In genomic region chr1:138258758-138259157, GRCm38 (mm10) we compare ENCODE assay signal across 37 mouse cellular contexts. TPM values are rescaled to one million over a fixed set of nuclear protein-coding genes. Genes with fewer than 3 reads are reported as not detected.
A peak's percentile ranks its signal among the peaks of the same experiment; 100 is the strongest.
DNase-seq lines count a peak whose midpoint lies in the region; ATAC-seq and TF ChIP-seq lines count a peak whose summit lies in the region.
"Had no signal": no experiment of that assay in that cellular context is flagged by ENCODE, and none has a peak within 500 bp of the region (broad histone marks: within the 10 kb centered on the region; RNA-seq: fewer than 3 reads in every experiment).

No protein-coding gene starts in this region.

- no peaks in the 10 kb centered on the region for H3K27me3 ChIP-seq in heart, embryonic 12.5 days (replicated peaks)
- no peaks in the 10 kb centered on the region for H3K27me3 ChIP-seq in CH12.LX (replicated peaks)
- no peaks in the 10 kb centered on the region for H3K27me3 ChIP-seq in limb, embryonic 10.5 days (ENCODE audit: low read depth, poor library complexity, severe bottlenecking)
- H3K27me3 ChIP-seq: embryonic facial prominence, embryonic 13.5 days; forebrain, embryonic 13.5 days; heart, embryonic 15.5 days; hindbrain, embryonic 13.5 days had no signal

- ATAC-seq in heart, embryonic 12.5 days (ENCODE audit: insufficient number of reproducible peaks, low FRiP score): no peak
- ATAC-seq: forebrain, embryonic 13.5 days; forebrain, embryonic 16.5 days; hindbrain, embryonic 16.5 days; intestine, postnatal 0 days had no signal

- in situ Hi-C loops in CH12.LX (cut with MboI; ENCODE audit: low pct_ligation_motif_present, low pct_unique_long_range_greater_than_20kb, low sequenced_read_pairs): no loop called here

- dilution Hi-C loops in CH12.LX (cut with MboI; ENCODE audit: extremely low pct_ligation_motif_present, extremely low pct_unique_long_range_greater_than_20kb, low sequenced_read_pairs): no loop called here

- TF ChIP-seq CTCF in CH12.LX (conservative IDR thresholded peaks at IDR 0.05 in 1 of 2, IDR thresholded peaks at IDR 0.05 in 1 of 2; ENCODE audit: low read depth in 2 of 2, low read length in 2 of 2): no peak

- H3K4me3 ChIP-seq in heart, embryonic 12.5 days: no peak overlapping the region
- no peak overlapping the region for H3K4me3 ChIP-seq in CH12.LX (replicated peaks in 1 of 3; ENCODE audit: low read depth in 2 of 3, low read length in 2 of 3, poor library complexity in 1 of 3)
- no peak overlapping the region for H3K4me3 ChIP-seq in limb, embryonic 10.5 days
- H3K4me3 ChIP-seq: embryonic facial prominence, embryonic 10.5 days; embryonic facial prominence, embryonic 13.5 days; forebrain, embryonic 10.5 days; forebrain, embryonic 13.5 days; heart, embryonic 15.5 days; hindbrain, embryonic 10.5 days; hindbrain, embryonic 13.5 days had no signal

- H3K4me2 ChIP-seq in heart, embryonic 12.5 days: no peak overlapping the region
- H3K4me2 ChIP-seq in CH12.LX (ENCODE audit: insufficient read depth, low read depth, poor library complexity, severe bottlenecking): no peak overlapping the region
- H3K4me2 ChIP-seq: embryonic facial prominence, embryonic 13.5 days; forebrain, embryonic 13.5 days; heart, embryonic 11.5 days; heart, embryonic 15.5 days; hindbrain, embryonic 13.5 days had no signal

- H3K9me3 ChIP-seq in heart, embryonic 12.5 days (replicated peaks): no peaks in the 10 kb centered on the region
- H3K9me3 ChIP-seq in CH12.LX (replicated peaks; ENCODE audit: low read length): no peaks in the 10 kb centered on the region
- no peaks in the 10 kb centered on the region for H3K9me3 ChIP-seq in limb, embryonic 10.5 days (replicated peaks)
- H3K9me3 ChIP-seq: embryonic facial prominence, embryonic 10.5 days; embryonic facial prominence, embryonic 13.5 days; forebrain, embryonic 10.5 days; forebrain, embryonic 13.5 days; heart, embryonic 15.5 days; hindbrain, embryonic 10.5 days had no signal

- no peaks in the 10 kb centered on the region for H3K4me1 ChIP-seq in heart, embryonic 12.5 days (replicated peaks)
- H3K4me1 ChIP-seq in CH12.LX (ENCODE audit: control insufficient read depth in 1 of 2, insufficient read depth in 2 of 2): peaks cover 0 to 22% of the 10 kb centered on the region in 2 experiments; a peak in 2 of 4 replicates
- no peaks in the 10 kb centered on the region for H3K4me1 ChIP-seq in limb, embryonic 10.5 days
- H3K4me1 ChIP-seq: embryonic facial prominence, embryonic 10.5 days; embryonic facial prominence, embryonic 13.5 days; forebrain, embryonic 10.5 days; forebrain, embryonic 13.5 days; heart, embryonic 15.5 days; hindbrain, embryonic 10.5 days; hindbrain, embryonic 13.5 days had no signal

- H3K36me3 ChIP-seq in heart, embryonic 12.5 days: no peaks in the 10 kb centered on the region
- H3K36me3 ChIP-seq in CH12.LX (replicated peaks in 1 of 2; ENCODE audit: control insufficient read depth in 1 of 2, insufficient read depth in 1 of 2, low read length in 1 of 2): no peaks in the 10 kb centered on the region
- H3K36me3 ChIP-seq in limb, embryonic 10.5 days: no peaks in the 10 kb centered on the region
- H3K36me3 ChIP-seq: embryonic facial prominence, embryonic 10.5 days; embryonic facial prominence, embryonic 13.5 days; forebrain, embryonic 10.5 days; heart, embryonic 15.5 days; hindbrain, embryonic 10.5 days; hindbrain, embryonic 13.5 days had no signal

- no peak for TF ChIP-seq RAD21 in CH12.LX (IDR thresholded peaks at IDR 0.05; ENCODE audit: low read depth, low read length)

- 67% methylated on average over 4 of the region's 4 CpGs for WGBS in heart, embryonic 12.5 days
- WGBS in limb, embryonic 10.5 days: 83% methylated on average over 4 of the region's 4 CpGs

- no peak for TF ChIP-seq EP300 in CH12.LX (IDR thresholded peaks at IDR 0.05; ENCODE audit: low read length)

- no peak overlapping the region for H3K9ac ChIP-seq in heart, embryonic 12.5 days
- H3K9ac ChIP-seq in CH12.LX (ENCODE audit: insufficient read depth, low read depth): no peak overlapping the region
- H3K9ac ChIP-seq: embryonic facial prominence, embryonic 13.5 days; forebrain, embryonic 13.5 days; heart, embryonic 15.5 days; hindbrain, embryonic 13.5 days had no signal

- no peaks in the 10 kb centered on the region for H3K79me2 ChIP-seq in CH12.LX (replicated peaks; ENCODE audit: control insufficient read depth, extremely low read depth, insufficient read depth, poor library complexity, severe bottlenecking)

- H3K27ac ChIP-seq in heart, embryonic 12.5 days (ENCODE audit: poor library complexity, severe bottlenecking): no peak overlapping the region
- H3K27ac ChIP-seq in CH12.LX (ENCODE audit: insufficient read depth, low read depth): no peak overlapping the region
- H3K27ac ChIP-seq in limb, embryonic 10.5 days: no peak overlapping the region
- H3K27ac ChIP-seq: embryonic facial prominence, embryonic 10.5 days; embryonic facial prominence, embryonic 13.5 days; forebrain, embryonic 10.5 days; forebrain, embryonic 13.5 days; heart, embryonic 15.5 days; hindbrain, embryonic 10.5 days; hindbrain, embryonic 13.5 days had no signal

- peak; percentile 40 for DNase-seq in heart, adult 11 months
- no peak for DNase-seq in CH12.LX (ENCODE audit: extremely low read depth)
- DNase-seq in induced T-regulatory cell, adult 2 months (ENCODE audit: low read depth): peak; percentile 67
- no peak for DNase-seq in layer of hippocampus, postnatal 14 days (ENCODE audit: low spot score in 2 of 2)
- no peak for DNase-seq in limb, embryonic 10.5 days (ENCODE audit: low spot score)
- no peak for DNase-seq in spleen, adult 12 weeks (ENCODE audit: low spot score)
- no peak for DNase-seq in kidney, postnatal 36 days
- DNase-seq: adrenal gland, adult 2 months; adrenal gland, postnatal 14 days; cerebellum, adult 11 months; cerebellum, adult 2 months; cerebellum, adult 9-11 months; cerebellum, postnatal 36 days; embryo, embryonic 11 days; gastrocnemius, postnatal 10 days; gastrocnemius, postnatal 36 days; heart, postnatal 10 days; heart, postnatal 36 days had no signal

- TF ChIP-seq POLR2A in CH12.LX (IDR thresholded peaks at IDR 0.05; ENCODE audit: low read depth, low read length): no peak

TF ChIP-seq in CH12.LX, 34 proteins besides CTCF, POLR2A, EP300 and RAD21:
- TF ChIP-seq JUN (IDR thresholded peaks at IDR 0.05; ENCODE audit: insufficient read depth, low read depth, low read length) (0 out of 2 replicates have a peak, but pooled peaks have one; percentile 3), UBTF (IDR thresholded peaks at IDR 0.05; ENCODE audit: low read depth, low read length) (no peak)
TF ChIP-seq in CH12.LX: peak in this region for 1.

RNA-seq across cellular contexts. Expression of gene Atp6v1g3, which starts 14.8 kb away (rescaled TPM):
- not detected in 2 replicates for polyA plus RNA-seq in heart, embryonic 12.5 days (2016; fragmentation: Nextera tagmentation; extraction: Ambion mirVana)
- total RNA-seq in CH12.LX (2012; rRNA removed) (not detected in 2 replicates), CH12.LX (2014; rRNA removed) (not detected in 2 replicates)
- polyA plus RNA-seq in CH12.LX (2012; ENCODE audit: insufficient read length, low read depth): not detected in 2 replicates
- total RNA-seq in layer of hippocampus, postnatal 14 days (2021): not detected
- polyA plus RNA-seq in limb, embryonic 10.5 days (2016; fragmentation: Nextera tagmentation; extraction: Ambion mirVana): 0.20 and 2.2 TPM in 2 replicates
- total RNA-seq: adrenal gland, adult 2 months; adrenal gland, postnatal 14 days; gastrocnemius, adult 18-20 months; gastrocnemius, postnatal 10 days; gastrocnemius, postnatal 36 days; granulocyte monocyte progenitor cell, adult 5-6 weeks; heart, adult 8-10 months; heart, postnatal 10 days; heart, postnatal 36 days; MEL had no signal
- polyA plus RNA-seq: adrenal gland, adult 2 months; C2C12; cerebellum, adult 2 months; cortical plate, adult 2 months; embryonic facial prominence, embryonic 10.5 days; embryonic facial prominence, embryonic 13.5 days; forebrain, embryonic 10.5 days; forebrain, embryonic 13.5 days; forebrain, embryonic 16.5 days; heart, embryonic 11.5 days; heart, embryonic 15.5 days; hindbrain, embryonic 10.5 days; hindbrain, embryonic 13.5 days; hindbrain, embryonic 16.5 days; intestine, embryonic 14.5 days; intestine, postnatal 0 days had no signal

Comparison
In these comparisons a context has a peak if more than half of its experiments do, and no peak if none do; other contexts are left out.
1. DNase-seq: peak in heart, adult 11 months (single experiment) and induced T-regulatory cell, adult 2 months (single experiment); none in CH12.LX (single experiment), layer of hippocampus, postnatal 14 days (0 of 2), limb, embryonic 10.5 days (single experiment), spleen, adult 12 weeks (single experiment) and kidney, postnatal 36 days (0 of 2).